Mouse (Mus musculus): ENCODE measurements around the gene Cyp46a1. TPM values are rescaled to one million over a fixed set of nuclear protein-coding genes. Genes with fewer than 3 reads are reported as not detected.

The Cyp46a1 gene
- total RNA-seq, 1 experiment = 0.98 TPM

GRCm38 (mm10) chr12:108350931-108351330 is 16.8 kb downstream of the Cyp46a1 start:
- Histone ChIP-seq H3K9ac (ENCODE audit: insufficient read depth, low read depth, low read length, poor library complexity, severe bottlenecking) (no peak overlapping the region), H3K36me3 (ENCODE audit: control insufficient read depth, insufficient read depth, low read length, poor library complexity, severe bottlenecking) (no peaks in the 10 kb centered on the region), H3K27ac (ENCODE audit: insufficient read depth, low read depth, low read length, poor library complexity, severe bottlenecking) (no peak overlapping the region), H3K9me3 (ENCODE audit: control insufficient read depth, insufficient read depth, low read depth, low read length) (no peaks in the 10 kb centered on the region), H3K4me1 (ENCODE audit: control insufficient read depth in 2 of 2, insufficient read depth in 2 of 2, low read length in 2 of 2, poor library complexity in 1 of 2) (no peaks in the 10 kb centered on the region), H3K4me3 (ENCODE audit: insufficient read depth in 1 of 2, low read depth in 1 of 2, low read length in 2 of 2, poor library complexity in 1 of 2, severe bottlenecking in 1 of 2) (no peak overlapping the region)
- DNase-seq (ENCODE audit: low read depth, low spot score) = no peak
- in situ Hi-C loops (cut with MboI; ENCODE audit: low sequenced_read_pairs in 2 of 2, unreplicated experiment in 2 of 2) = loop anchor here in 1 of 2 experiments (25.0 kb wide), 1 partner anchor 136 kb away; no protein-coding TSS in a partner anchor
- TF ChIP-seq ZNF384 (IDR thresholded peaks at IDR 0.05; ENCODE audit: low read depth, low read length) (no peak), HCFC1 (IDR thresholded peaks at IDR 0.05; ENCODE audit: borderline replicate concordance, insufficient read depth, low read length) (no peak), ZC3H11A (IDR thresholded peaks at IDR 0.05; ENCODE audit: borderline replicate concordance, low read depth, low read length) (no peak)

GRCm38 (mm10) chr12:108352371-108353136 is 18.4 kb downstream of the Cyp46a1 start:
- TF ChIP-seq HCFC1 (IDR thresholded peaks at IDR 0.05; ENCODE audit: borderline replicate concordance, insufficient read depth, low read length) (no peak), ZC3H11A (IDR thresholded peaks at IDR 0.05; ENCODE audit: borderline replicate concordance, low read depth, low read length) (no peak), ZNF384 (IDR thresholded peaks at IDR 0.05; ENCODE audit: low read depth, low read length) (no peak), MAFK (IDR thresholded peaks at IDR 0.05; ENCODE audit: insufficient read depth, low read depth, low read length) (no peak), CHD2 (IDR thresholded peaks at IDR 0.05; ENCODE audit: low read depth, low read length) (no peak)
- Histone ChIP-seq H3K9ac (ENCODE audit: insufficient read depth, low read depth, low read length, poor library complexity, severe bottlenecking) (no peak overlapping the region), H3K36me3 (ENCODE audit: control insufficient read depth, insufficient read depth, low read length, poor library complexity, severe bottlenecking) (no peaks in the 10 kb centered on the region), H3K9me3 (ENCODE audit: control insufficient read depth, insufficient read depth, low read depth, low read length) (no peaks in the 10 kb centered on the region), H3K4me1 (ENCODE audit: control insufficient read depth in 2 of 2, insufficient read depth in 2 of 2, low read length in 2 of 2, poor library complexity in 1 of 2) (no peaks in the 10 kb centered on the region), H3K4me3 (ENCODE audit: insufficient read depth in 1 of 2, low read depth in 1 of 2, low read length in 2 of 2, poor library complexity in 1 of 2, severe bottlenecking in 1 of 2) (peak overlapping the region in 1 of 2 experiments; percentile 27; a peak in 1 of 4 replicates), H3K27ac (ENCODE audit: insufficient read depth, low read depth, low read length, poor library complexity, severe bottlenecking) (no peak overlapping the region)
- in situ Hi-C loops (cut with MboI; ENCODE audit: low sequenced_read_pairs in 2 of 2, unreplicated experiment in 2 of 2) = loop anchor here in 1 of 2 experiments (25.0 kb wide), 1 partner anchor 135 kb away; no protein-coding TSS in a partner anchor
- no peak for DNase-seq (ENCODE audit: low read depth, low spot score)

GRCm38 (mm10) chr12:108354284-108354683 is 20.1 kb downstream of the Cyp46a1 start:
- Histone ChIP-seq H3K4me3 (ENCODE audit: insufficient read depth in 1 of 2, low read depth in 1 of 2, low read length in 2 of 2, poor library complexity in 1 of 2, severe bottlenecking in 1 of 2) (no peak overlapping the region), H3K27ac (ENCODE audit: insufficient read depth, low read depth, low read length, poor library complexity, severe bottlenecking) (no peak overlapping the region), H3K9ac (ENCODE audit: insufficient read depth, low read depth, low read length, poor library complexity, severe bottlenecking) (no peak overlapping the region), H3K4me1 (ENCODE audit: control insufficient read depth in 2 of 2, insufficient read depth in 2 of 2, low read length in 2 of 2, poor library complexity in 1 of 2) (no peaks in the 10 kb centered on the region), H3K36me3 (ENCODE audit: control insufficient read depth, insufficient read depth, low read length, poor library complexity, severe bottlenecking) (no peaks in the 10 kb centered on the region), H3K9me3 (ENCODE audit: control insufficient read depth, insufficient read depth, low read depth, low read length) (no peaks in the 10 kb centered on the region)
- no peak for DNase-seq (ENCODE audit: low read depth, low spot score)
- TF ChIP-seq ZC3H11A (IDR thresholded peaks at IDR 0.05; ENCODE audit: borderline replicate concordance, low read depth, low read length) (no peak), HCFC1 (IDR thresholded peaks at IDR 0.05; ENCODE audit: borderline replicate concordance, insufficient read depth, low read length) (no peak), ZNF384 (IDR thresholded peaks at IDR 0.05; ENCODE audit: low read depth, low read length) (no peak), CHD2 (IDR thresholded peaks at IDR 0.05; ENCODE audit: low read depth, low read length) (no peak), MAFK (IDR thresholded peaks at IDR 0.05; ENCODE audit: insufficient read depth, low read depth, low read length) (no peak)
- in situ Hi-C loops (cut with MboI; ENCODE audit: low sequenced_read_pairs in 2 of 2, unreplicated experiment in 2 of 2) = loop anchor here in 1 of 2 experiments (25.0 kb wide), 1 partner anchor 133 kb away; no protein-coding TSS in a partner anchor

GRCm38 (mm10) chr12:108355271-108355670 is 21.1 kb downstream of the Cyp46a1 start:
- no peak for DNase-seq (ENCODE audit: low read depth, low spot score)
- Histone ChIP-seq H3K9ac (ENCODE audit: insufficient read depth, low read depth, low read length, poor library complexity, severe bottlenecking) (no peak overlapping the region), H3K27ac (ENCODE audit: insufficient read depth, low read depth, low read length, poor library complexity, severe bottlenecking) (no peak overlapping the region), H3K36me3 (ENCODE audit: control insufficient read depth, insufficient read depth, low read length, poor library complexity, severe bottlenecking) (no peaks in the 10 kb centered on the region), H3K4me1 (ENCODE audit: control insufficient read depth in 2 of 2, insufficient read depth in 2 of 2, low read length in 2 of 2, poor library complexity in 1 of 2) (no peaks in the 10 kb centered on the region), H3K4me3 (ENCODE audit: insufficient read depth in 1 of 2, low read depth in 1 of 2, low read length in 2 of 2, poor library complexity in 1 of 2, severe bottlenecking in 1 of 2) (no peak overlapping the region), H3K9me3 (ENCODE audit: control insufficient read depth, insufficient read depth, low read depth, low read length) (no peaks in the 10 kb centered on the region)
- in situ Hi-C loops (cut with MboI; ENCODE audit: low sequenced_read_pairs in 2 of 2, unreplicated experiment in 2 of 2) = loop anchor here in 1 of 2 experiments (25.0 kb wide), 1 partner anchor 132 kb away; no protein-coding TSS in a partner anchor
- TF ChIP-seq HCFC1 (IDR thresholded peaks at IDR 0.05; ENCODE audit: borderline replicate concordance, insufficient read depth, low read length) (no peak), MAFK (IDR thresholded peaks at IDR 0.05; ENCODE audit: insufficient read depth, low read depth, low read length) (no peak), CHD2 (IDR thresholded peaks at IDR 0.05; ENCODE audit: low read depth, low read length) (no peak), ZC3H11A (IDR thresholded peaks at IDR 0.05; ENCODE audit: borderline replicate concordance, low read depth, low read length) (no peak), ZNF384 (IDR thresholded peaks at IDR 0.05; ENCODE audit: low read depth, low read length) (no peak)

Data from ES-E14 (cell line).